In genomic region chr4:155164550-155164949, GRCm38 (mm10) we compare ENCODE assay signal across 8 mouse cellular contexts. TPM values are rescaled to one million over a fixed set of nuclear protein-coding genes. Genes with fewer than 3 reads are reported as not detected.
DNase-seq lines count a peak whose midpoint lies in the region; ATAC-seq lines count a peak whose summit lies in the region.

No protein-coding gene starts in this region.

- peaks cover under 1% of the 10 kb centered on the region; the same call in 1 of the 2 replicates for H3K36me3 ChIP-seq in midbrain, embryonic 14.5 days (ENCODE audit: control insufficient read depth, insufficient read depth, low read length)
- peaks cover under 1% of the 10 kb centered on the region; the same call in 1 of the 2 replicates for H3K36me3 ChIP-seq in midbrain, embryonic 15.5 days (replicated peaks)
- peaks cover 2% of the 10 kb centered on the region; the same call in 1 of the 2 replicates for H3K36me3 ChIP-seq in heart, embryonic 15.5 days

- H3K27ac ChIP-seq in midbrain, embryonic 14.5 days (replicated peaks; ENCODE audit: low read depth, low read length) = no peak overlapping the region
- H3K27ac ChIP-seq in midbrain, embryonic 15.5 days = no peak overlapping the region
- H3K27ac ChIP-seq in heart, embryonic 15.5 days = peak overlapping the region; percentile 85

- H3K27me3 ChIP-seq in midbrain, embryonic 14.5 days (ENCODE audit: control insufficient read depth, insufficient read depth, low read length) = no peaks in the 10 kb centered on the region
- H3K27me3 ChIP-seq in midbrain, embryonic 15.5 days (replicated peaks) = no peaks in the 10 kb centered on the region
- H3K27me3 ChIP-seq in heart, embryonic 15.5 days = no peaks in the 10 kb centered on the region

- no peak overlapping the region for H3K4me3 ChIP-seq in midbrain, embryonic 14.5 days (replicated peaks; ENCODE audit: low read depth, low read length)
- H3K4me3 ChIP-seq in midbrain, embryonic 15.5 days = no peak overlapping the region
- no peak overlapping the region for H3K4me3 ChIP-seq in heart, embryonic 15.5 days

- no peak overlapping the region for H3K4me2 ChIP-seq in midbrain, embryonic 14.5 days (ENCODE audit: low read length)
- H3K4me2 ChIP-seq in midbrain, embryonic 15.5 days = no peak overlapping the region
- H3K4me2 ChIP-seq in heart, embryonic 15.5 days = peak overlapping the region; percentile 31; the same call in 1 of the 2 replicates

- ATAC-seq in midbrain, embryonic 14.5 days (ENCODE audit: low FRiP score, low TSS enrichment) = no peak
- no peak for ATAC-seq in midbrain, embryonic 15.5 days (replicated peaks)
- peak; percentile 83 for ATAC-seq in heart, embryonic 15.5 days (replicated peaks; ENCODE audit: insufficient number of reproducible peaks, insufficient read depth, low FRiP score, low read depth)

- no peaks in the 10 kb centered on the region for H3K9me3 ChIP-seq in midbrain, embryonic 14.5 days (ENCODE audit: control insufficient read depth, low read length)
- no peaks in the 10 kb centered on the region for H3K9me3 ChIP-seq in midbrain, embryonic 15.5 days
- no peaks in the 10 kb centered on the region for H3K9me3 ChIP-seq in heart, embryonic 15.5 days (replicated peaks)

- no peak overlapping the region for H3K9ac ChIP-seq in midbrain, embryonic 14.5 days (replicated peaks; ENCODE audit: low read length)
- H3K9ac ChIP-seq in midbrain, embryonic 15.5 days = no peak overlapping the region
- no peak overlapping the region for H3K9ac ChIP-seq in heart, embryonic 15.5 days

- H3K4me1 ChIP-seq in midbrain, embryonic 14.5 days (ENCODE audit: control insufficient read depth, insufficient read depth, low read length) = peaks cover 11% of the 10 kb centered on the region
- peaks cover 23% of the 10 kb centered on the region for H3K4me1 ChIP-seq in midbrain, embryonic 15.5 days
- peaks cover 86% of the 10 kb centered on the region for H3K4me1 ChIP-seq in heart, embryonic 15.5 days (replicated peaks)

- peak; percentile 47 for DNase-seq in midbrain, embryonic 14.5 days
- DNase-seq in cerebellum, adult 8-10 months = peak; percentile 60
- DNase-seq in kidney, postnatal 36 days = peak; percentile 87 to 91
- DNase-seq in thymus, postnatal 25 days = no peak
- DNase-seq in frontal cortex, adult 2 months (ENCODE audit: extremely low spot score in 1 of 2, low spot score in 1 of 2) = no peak
- no peak for DNase-seq in urinary bladder, adult 2 months (ENCODE audit: low spot score)

- WGBS in midbrain, embryonic 14.5 days = 85% methylated on average over 6 of the region's 6 CpGs
- 68% methylated on average over 6 of the region's 6 CpGs for WGBS in midbrain, embryonic 15.5 days
- 27% methylated on average over 6 of the region's 6 CpGs for WGBS in heart, embryonic 15.5 days

RNA-seq across cellular contexts. Expression of gene Ski, which starts 57.8 kb away (rescaled TPM):
- polyA plus RNA-seq in midbrain, embryonic 14.5 days (2014; fragmentation: Nextera tagmentation; extraction: Ambion mirVana) = 14.3 and 15.4 TPM in 2 replicates
- 10.1 and 10.8 TPM in 2 replicates for polyA plus RNA-seq in midbrain, embryonic 15.5 days (2015; fragmentation: Nextera tagmentation; extraction: Ambion mirVana)
- 11.0 and 13.6 TPM in 2 replicates for polyA plus RNA-seq in heart, embryonic 15.5 days (2015; fragmentation: Nextera tagmentation; extraction: Ambion mirVana)
- 76.4 and 78.3 TPM in 2 replicates for polyA plus RNA-seq in frontal cortex, adult 2 months (2012; rRNA removed)
- 43.6 and 67.2 TPM in 2 replicates for polyA plus RNA-seq in urinary bladder, adult 2 months (2012; rRNA removed)

Comparison
In these comparisons a context has a peak if more than half of its experiments do, and no peak if none do; other contexts are left out.
1. DNase-seq: peak in midbrain, embryonic 14.5 days (single experiment), cerebellum, adult 8-10 months (single experiment) and kidney, postnatal 36 days (2 of 2); none in thymus, postnatal 25 days (single experiment), frontal cortex, adult 2 months (0 of 2) and urinary bladder, adult 2 months (single experiment).